Mouse (Mus musculus): ENCODE data around the gene Pdgfc. TPM values are rescaled to one million over a fixed set of nuclear protein-coding genes. Genes with fewer than 3 reads are reported as not detected.

The Pdgfc gene
- polyA plus RNA-seq, 1 experiment from 2014 or later, result 7.9 TPM

GRCm38 (mm10) chr3:81200647-81201046 lies 164.4 kb downstream of the Pdgfc start:
- WGBS, result 68% methylated on average over 8 of the region's 8 CpGs
- no peak overlapping the region for H3K4me2 ChIP-seq (replicated peaks; ENCODE audit: low read depth)
- DNase-seq (ENCODE audit: low spot score), result no peak
- no peak overlapping the region for H3K9ac ChIP-seq (ENCODE audit: low read length)
- no peak overlapping the region for H3K27ac ChIP-seq (replicated peaks)
- H3K4me3 ChIP-seq (ENCODE audit: low read depth, low read length), result no peak overlapping the region
- H3K4me1 ChIP-seq (replicated peaks; ENCODE audit: control insufficient read depth, insufficient read depth), result no peaks in the 10 kb centered on the region
- H3K9me3 ChIP-seq (ENCODE audit: control insufficient read depth, low read length), result no peaks in the 10 kb centered on the region
- H3K36me3 ChIP-seq (ENCODE audit: control insufficient read depth, insufficient read depth, low read length), result no peaks in the 10 kb centered on the region
- no peak; the same call in 1 of the 2 replicates for ATAC-seq (ENCODE audit: low FRiP score, low TSS enrichment)
- H3K27me3 ChIP-seq (ENCODE audit: control insufficient read depth, insufficient read depth, low read length), result no peaks in the 10 kb centered on the region
- TF ChIP-seq CTCF (IDR thresholded peaks at IDR 0.05; ENCODE audit: low read depth) (no peak), EP300 (optimal IDR thresholded peaks at IDR 0.05) (no peak)

DNA sequence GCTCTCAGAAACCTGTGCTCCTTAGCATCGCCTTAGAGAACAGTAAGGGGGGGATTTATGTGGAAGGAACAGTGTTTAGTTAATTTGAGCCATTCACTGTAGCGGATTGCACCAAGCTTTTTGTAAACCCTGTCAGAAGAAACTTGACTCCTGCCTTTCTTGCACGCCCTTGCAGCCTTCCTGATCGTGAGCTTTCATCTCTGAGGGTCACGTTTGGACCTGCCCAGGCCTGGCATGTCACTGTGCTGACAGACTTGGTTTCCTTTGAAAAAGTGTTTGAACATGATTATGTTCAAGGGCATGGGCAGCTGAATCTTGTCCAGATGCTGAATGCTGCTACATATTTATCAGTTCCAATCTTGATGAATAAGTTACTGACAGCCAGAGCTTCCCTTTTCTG lies 169.0 kb downstream of the Pdgfc start:
- WGBS, result 26% methylated on average over 5 of the region's 5 CpGs
- no peaks in the 10 kb centered on the region for H3K36me3 ChIP-seq (ENCODE audit: control insufficient read depth, insufficient read depth, low read length)
- H3K27ac ChIP-seq (replicated peaks), result no peak overlapping the region
- DNase-seq (ENCODE audit: low spot score), result no peak
- H3K9me3 ChIP-seq (ENCODE audit: control insufficient read depth, low read length), result no peaks in the 10 kb centered on the region
- no peaks in the 10 kb centered on the region for H3K27me3 ChIP-seq (ENCODE audit: control insufficient read depth, insufficient read depth, low read length)
- no peak overlapping the region for H3K9ac ChIP-seq (ENCODE audit: low read length)
- no peak for TF ChIP-seq CTCF (IDR thresholded peaks at IDR 0.05; ENCODE audit: low read depth)
- no peak for TF ChIP-seq EP300 (optimal IDR thresholded peaks at IDR 0.05)
- no peak for ATAC-seq (ENCODE audit: low FRiP score, low TSS enrichment)
- H3K4me3 ChIP-seq (ENCODE audit: low read depth, low read length), result no peak overlapping the region
- no peak overlapping the region for H3K4me2 ChIP-seq (replicated peaks; ENCODE audit: low read depth)
- H3K4me1 ChIP-seq (replicated peaks; ENCODE audit: control insufficient read depth, insufficient read depth), result no peaks in the 10 kb centered on the region

DNA sequence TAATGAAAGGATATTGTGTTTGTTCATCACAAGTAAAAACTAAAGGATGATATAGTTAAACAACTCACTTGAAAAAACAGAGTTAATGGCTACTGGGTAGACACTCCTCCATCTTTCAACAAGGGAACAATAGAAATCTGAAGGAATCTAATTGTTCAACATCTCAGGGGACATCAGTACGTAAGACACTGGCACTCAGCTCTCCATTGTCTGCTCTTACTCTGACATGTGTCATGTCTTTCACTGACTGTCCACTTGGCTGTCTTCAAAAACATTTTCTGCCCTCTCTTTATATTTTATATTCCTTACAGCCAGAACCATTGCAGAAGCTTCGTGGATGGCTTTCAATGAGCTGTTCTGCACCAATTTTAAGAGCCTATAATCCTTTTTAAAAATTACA lies 172.0 kb downstream of the Pdgfc start:
- Histone ChIP-seq H3K4me3 (ENCODE audit: low read depth, low read length) (no peak overlapping the region), H3K4me1 (replicated peaks; ENCODE audit: control insufficient read depth, insufficient read depth) (no peaks in the 10 kb centered on the region), H3K9me3 (ENCODE audit: control insufficient read depth, low read length) (no peaks in the 10 kb centered on the region), H3K27me3 (ENCODE audit: control insufficient read depth, insufficient read depth, low read length) (no peaks in the 10 kb centered on the region), H3K9ac (ENCODE audit: low read length) (no peak overlapping the region), H3K27ac (replicated peaks) (no peak overlapping the region), H3K4me2 (replicated peaks; ENCODE audit: low read depth) (no peak overlapping the region), H3K36me3 (ENCODE audit: control insufficient read depth, insufficient read depth, low read length) (no peaks in the 10 kb centered on the region)
- DNase-seq (ENCODE audit: low spot score) (no peak), ATAC-seq (ENCODE audit: low FRiP score, low TSS enrichment) (no peak)
- WGBS, result 84% methylated on average over 2 of the region's 2 CpGs
- TF ChIP-seq EP300 (optimal IDR thresholded peaks at IDR 0.05) (no peak), CTCF (IDR thresholded peaks at IDR 0.05; ENCODE audit: low read depth) (no peak)

DNA sequence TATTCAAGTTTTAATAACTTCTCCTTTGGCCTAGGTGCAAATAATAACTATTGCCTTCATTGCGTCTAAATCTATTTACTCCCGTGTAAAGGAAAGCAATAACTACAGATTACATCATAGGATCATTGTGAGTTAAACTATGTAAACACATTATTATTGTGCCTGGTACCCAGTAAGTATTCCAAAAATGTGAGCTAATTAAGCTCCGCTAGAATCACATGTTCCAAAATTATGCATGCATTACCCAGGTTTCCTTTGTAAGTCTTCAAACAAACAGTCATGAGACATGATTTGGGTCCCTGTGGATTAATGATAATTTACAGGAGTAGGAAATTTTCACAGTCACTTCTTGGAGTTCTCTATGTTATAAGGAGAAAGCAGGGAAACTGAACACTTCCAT lies 174.9 kb downstream of the Pdgfc start:
- Histone ChIP-seq H3K9me3 (ENCODE audit: control insufficient read depth, low read length) (no peaks in the 10 kb centered on the region), H3K36me3 (ENCODE audit: control insufficient read depth, insufficient read depth, low read length) (no peaks in the 10 kb centered on the region), H3K4me3 (ENCODE audit: low read depth, low read length) (no peak overlapping the region), H3K27me3 (ENCODE audit: control insufficient read depth, insufficient read depth, low read length) (no peaks in the 10 kb centered on the region), H3K4me2 (replicated peaks; ENCODE audit: low read depth) (no peak overlapping the region), H3K4me1 (replicated peaks; ENCODE audit: control insufficient read depth, insufficient read depth) (no peaks in the 10 kb centered on the region), H3K27ac (replicated peaks) (no peak overlapping the region), H3K9ac (ENCODE audit: low read length) (no peak overlapping the region)
- DNase-seq (ENCODE audit: low spot score), result no peak
- WGBS, result 57% methylated on average over 3 of the region's 3 CpGs
- TF ChIP-seq CTCF (IDR thresholded peaks at IDR 0.05; ENCODE audit: low read depth) (no peak), EP300 (optimal IDR thresholded peaks at IDR 0.05) (no peak)
- no peak for ATAC-seq (ENCODE audit: low FRiP score, low TSS enrichment)

DNA sequence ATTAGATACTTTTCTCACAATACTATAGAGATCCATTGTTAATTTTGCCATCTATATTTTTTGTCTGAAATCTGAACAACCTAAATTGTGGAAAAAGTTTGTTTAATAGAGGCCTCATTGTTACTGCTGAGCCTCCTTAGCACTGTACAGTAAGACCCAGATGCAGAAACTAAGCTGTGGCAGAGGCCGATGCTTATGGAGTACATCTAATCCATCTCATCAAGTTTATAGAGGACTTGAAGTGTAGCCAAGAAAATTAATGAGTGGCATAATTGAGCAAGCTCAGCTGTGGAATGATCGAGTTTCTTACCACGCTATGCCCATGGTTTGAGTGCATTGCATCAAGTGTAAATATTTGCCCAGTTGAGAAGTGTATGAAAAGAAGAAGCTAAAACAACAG lies 175.4 kb downstream of the Pdgfc start:
- DNase-seq (ENCODE audit: low spot score) (no peak), ATAC-seq (ENCODE audit: low FRiP score, low TSS enrichment) (no peak)
- no peak overlapping the region for H3K27ac ChIP-seq (replicated peaks)
- 31% methylated on average over 3 of the region's 3 CpGs for WGBS
- H3K4me1 ChIP-seq (replicated peaks; ENCODE audit: control insufficient read depth, insufficient read depth), result no peaks in the 10 kb centered on the region
- TF ChIP-seq EP300 (optimal IDR thresholded peaks at IDR 0.05) (no peak), CTCF (IDR thresholded peaks at IDR 0.05; ENCODE audit: low read depth) (no peak)
- H3K9ac ChIP-seq (ENCODE audit: low read length), result no peak overlapping the region
- no peak overlapping the region for H3K4me2 ChIP-seq (replicated peaks; ENCODE audit: low read depth)
- no peaks in the 10 kb centered on the region for H3K9me3 ChIP-seq (ENCODE audit: control insufficient read depth, low read length)
- H3K36me3 ChIP-seq (ENCODE audit: control insufficient read depth, insufficient read depth, low read length), result no peaks in the 10 kb centered on the region
- no peak overlapping the region for H3K4me3 ChIP-seq (ENCODE audit: low read depth, low read length)
- no peaks in the 10 kb centered on the region for H3K27me3 ChIP-seq (ENCODE audit: control insufficient read depth, insufficient read depth, low read length)

DNA sequence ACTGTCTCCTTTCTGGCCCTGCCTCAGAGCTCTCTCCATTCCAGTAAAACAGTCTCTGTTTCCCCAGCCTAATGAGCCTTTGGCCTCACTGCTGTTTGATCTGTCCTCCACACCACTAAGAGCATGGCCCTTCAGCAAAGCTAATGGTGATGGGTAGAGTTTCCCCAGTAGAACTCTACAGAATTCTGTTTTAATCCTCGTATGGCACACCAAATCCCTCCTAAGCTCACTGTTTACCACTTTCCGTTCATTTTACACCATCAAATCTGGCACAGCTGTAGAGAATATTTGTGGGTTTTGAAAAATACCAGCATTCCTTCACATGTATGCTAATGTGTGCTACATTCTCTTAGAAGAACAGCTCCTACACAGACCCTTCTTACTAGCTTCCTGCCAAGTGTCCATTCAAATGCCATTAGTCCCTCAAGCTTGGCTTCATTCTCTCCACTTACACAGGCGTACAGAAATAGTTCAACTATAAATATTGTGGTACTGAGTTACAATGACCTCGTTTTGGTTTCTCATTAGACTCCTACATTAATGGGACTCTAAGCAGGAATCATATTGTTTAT lies 179.4 kb downstream of the Pdgfc start:
- Histone ChIP-seq H3K4me1 (replicated peaks; ENCODE audit: control insufficient read depth, insufficient read depth) (no peaks in the 10 kb centered on the region), H3K4me3 (ENCODE audit: low read depth, low read length) (no peak overlapping the region), H3K9ac (ENCODE audit: low read length) (no peak overlapping the region), H3K9me3 (ENCODE audit: control insufficient read depth, low read length) (no peaks in the 10 kb centered on the region), H3K27ac (replicated peaks) (peak overlapping the region; percentile 18; the same call in 1 of the 2 replicates), H3K4me2 (replicated peaks; ENCODE audit: low read depth) (no peak overlapping the region), H3K36me3 (ENCODE audit: control insufficient read depth, insufficient read depth, low read length) (no peaks in the 10 kb centered on the region), H3K27me3 (ENCODE audit: control insufficient read depth, insufficient read depth, low read length) (no peaks in the 10 kb centered on the region)
- ATAC-seq (ENCODE audit: low FRiP score, low TSS enrichment), result peak; percentile 76; the same call in 1 of the 2 replicates
- no peak for TF ChIP-seq CTCF (IDR thresholded peaks at IDR 0.05; ENCODE audit: low read depth)
- TF ChIP-seq EP300 (optimal IDR thresholded peaks at IDR 0.05), result peak; percentile 73
- no peak for DNase-seq (ENCODE audit: low spot score)
- WGBS, result 37% methylated on average over 4 of the region's 4 CpGs
